ENCODE assay signal across 17 mouse cellular contexts in genomic region chr3:83589127-83589526, GRCm38 (mm10).
DNase-seq lines count a peak whose midpoint lies in the region; ATAC-seq and TF ChIP-seq lines count a peak whose summit lies in the region.
"Had no signal": no experiment of that assay in that cellular context is flagged by ENCODE, and none has a peak within 500 bp of the region (broad histone marks: within the 10 kb centered on the region; RNA-seq: fewer than 3 reads in every experiment).

No protein-coding gene starts in this region.

- no peak for DNase-seq in kidney, postnatal 4 days
- DNase-seq in R1 (ENCODE audit: low read depth, low spot score): peak; percentile 89
- DNase-seq in forebrain, embryonic 14.5 days (ENCODE audit: low spot score): peak; percentile 53
- DNase-seq in hindbrain, postnatal 0 days (ENCODE audit: low spot score): peak; percentile 7
- DNase-seq in urinary bladder, postnatal 36 days (ENCODE audit: low spot score in 2 of 2): no peak
- DNase-seq in kidney, postnatal 36 days: no peak
- DNase-seq: B cell, adult 2 months; cerebellum, adult 8-10 months; gastrocnemius, postnatal 14 days; heart, postnatal 4 days; left cerebral cortex, postnatal 4 days; lung, postnatal 10 days had no signal

- no peak for TF ChIP-seq CTCF in hindbrain, postnatal 0 days (IDR thresholded peaks at IDR 0.05; ENCODE audit: low read depth)

- H3K4me1 ChIP-seq in kidney, embryonic 16.5 days (ENCODE audit: insufficient read depth, low read length): peaks cover 5% of the 10 kb centered on the region; the same call in 1 of the 2 replicates
- peaks cover 4% of the 10 kb centered on the region; the same call in 1 of the 2 replicates for H3K4me1 ChIP-seq in forebrain, embryonic 14.5 days (ENCODE audit: control insufficient read depth, insufficient read depth, low read length)
- no peaks in the 10 kb centered on the region for H3K4me1 ChIP-seq in hindbrain, postnatal 0 days (ENCODE audit: insufficient read depth, low read length)
- H3K4me1 ChIP-seq in intestine, embryonic 15.5 days (replicated peaks): no peaks in the 10 kb centered on the region
- H3K4me1 ChIP-seq: heart, embryonic 10.5 days; liver, embryonic 12.5 days had no signal

- no peak overlapping the region for H3K27ac ChIP-seq in kidney, embryonic 16.5 days (ENCODE audit: low read length)
- no peak overlapping the region for H3K27ac ChIP-seq in forebrain, embryonic 14.5 days (ENCODE audit: low read depth, low read length)
- H3K27ac ChIP-seq in hindbrain, postnatal 0 days: no peak overlapping the region
- no peak overlapping the region for H3K27ac ChIP-seq in intestine, embryonic 15.5 days
- H3K27ac ChIP-seq: heart, embryonic 10.5 days; kidney, embryonic 15.5 days; liver, embryonic 12.5 days had no signal

- H3K4me2 ChIP-seq in kidney, embryonic 16.5 days (replicated peaks; ENCODE audit: low read depth, low read length): 0 out of 2 replicates have a peak overlapping the region, but pooled peaks have one; percentile 31
- H3K4me2 ChIP-seq in forebrain, embryonic 14.5 days (ENCODE audit: low read length): no peak overlapping the region
- H3K4me2 ChIP-seq in hindbrain, postnatal 0 days (ENCODE audit: low read depth, low read length): no peak overlapping the region
- no peak overlapping the region for H3K4me2 ChIP-seq in intestine, embryonic 15.5 days (replicated peaks)
- H3K4me2 ChIP-seq: kidney, embryonic 15.5 days; liver, embryonic 12.5 days had no signal

- H3K9ac ChIP-seq in kidney, embryonic 16.5 days (replicated peaks; ENCODE audit: low read length): no peak overlapping the region
- no peak overlapping the region for H3K9ac ChIP-seq in forebrain, embryonic 14.5 days (ENCODE audit: low read length)
- no peak overlapping the region for H3K9ac ChIP-seq in hindbrain, postnatal 0 days (replicated peaks; ENCODE audit: low read length)
- H3K9ac ChIP-seq in intestine, embryonic 15.5 days: no peak overlapping the region
- H3K9ac ChIP-seq: kidney, embryonic 15.5 days; liver, embryonic 12.5 days had no signal

- 0 out of 2 replicates have a peak, but pooled peaks cover 7% of the 10 kb centered on the region for H3K9me3 ChIP-seq in kidney, embryonic 16.5 days (ENCODE audit: low read length)
- no peaks in the 10 kb centered on the region for H3K9me3 ChIP-seq in forebrain, embryonic 14.5 days (replicated peaks; ENCODE audit: control insufficient read depth, low read length)
- H3K9me3 ChIP-seq in hindbrain, postnatal 0 days (ENCODE audit: low read length): 0 out of 2 replicates have a peak, but pooled peaks cover 2% of the 10 kb centered on the region
- H3K9me3 ChIP-seq in intestine, embryonic 15.5 days: no peaks in the 10 kb centered on the region
- H3K9me3 ChIP-seq: heart, embryonic 10.5 days; kidney, embryonic 15.5 days had no signal

- WGBS in kidney, embryonic 16.5 days: 29% methylated on average over 8 of the region's 8 CpGs
- WGBS in forebrain, embryonic 14.5 days: 12% methylated on average over 8 of the region's 8 CpGs
- 22% methylated on average over 8 of the region's 8 CpGs for WGBS in hindbrain, postnatal 0 days
- WGBS in intestine, embryonic 15.5 days: 50% methylated on average over 8 of the region's 8 CpGs

- H3K36me3 ChIP-seq in kidney, embryonic 16.5 days (ENCODE audit: insufficient read depth, low read length): no peaks in the 10 kb centered on the region
- H3K36me3 ChIP-seq in forebrain, embryonic 14.5 days (ENCODE audit: control insufficient read depth, insufficient read depth, low read length): no peaks in the 10 kb centered on the region
- H3K36me3 ChIP-seq in hindbrain, postnatal 0 days (ENCODE audit: insufficient read depth, low read length): no peaks in the 10 kb centered on the region
- H3K36me3 ChIP-seq in intestine, embryonic 15.5 days: no peaks in the 10 kb centered on the region
- H3K36me3 ChIP-seq: heart, embryonic 10.5 days; kidney, embryonic 15.5 days; liver, embryonic 12.5 days had no signal

- H3K27me3 ChIP-seq in kidney, embryonic 16.5 days (ENCODE audit: insufficient read depth, low read length): no peaks in the 10 kb centered on the region
- no peaks in the 10 kb centered on the region for H3K27me3 ChIP-seq in forebrain, embryonic 14.5 days (replicated peaks; ENCODE audit: control insufficient read depth, insufficient read depth, low read length)
- no peaks in the 10 kb centered on the region for H3K27me3 ChIP-seq in hindbrain, postnatal 0 days (ENCODE audit: insufficient read depth, low read length)
- H3K27me3 ChIP-seq in intestine, embryonic 15.5 days (replicated peaks): no peaks in the 10 kb centered on the region
- H3K27me3 ChIP-seq: kidney, embryonic 15.5 days; liver, embryonic 12.5 days had no signal

- no peak overlapping the region for H3K4me3 ChIP-seq in kidney, embryonic 16.5 days (ENCODE audit: low read length)
- H3K4me3 ChIP-seq in forebrain, embryonic 14.5 days (ENCODE audit: low read depth, low read length): no peak overlapping the region
- no peak overlapping the region for H3K4me3 ChIP-seq in hindbrain, postnatal 0 days (ENCODE audit: low read length)
- no peak overlapping the region for H3K4me3 ChIP-seq in intestine, embryonic 15.5 days (replicated peaks)
- H3K4me3 ChIP-seq: heart, embryonic 10.5 days; kidney, embryonic 15.5 days; liver, embryonic 12.5 days had no signal

- ATAC-seq in kidney, embryonic 16.5 days (ENCODE audit: low FRiP score, low TSS enrichment): peak; percentile 59; the same call in 1 of the 2 replicates
- ATAC-seq in forebrain, embryonic 14.5 days: peak; percentile 75
- ATAC-seq in hindbrain, postnatal 0 days: no peak
- no peak for ATAC-seq in intestine, embryonic 15.5 days
- ATAC-seq: liver, embryonic 12.5 days had no signal

Comparison
In these comparisons a context has a peak if more than half of its experiments do, and no peak if none do; other contexts are left out.
1. ATAC-seq: peak in kidney, embryonic 16.5 days (single experiment) and forebrain, embryonic 14.5 days (single experiment); none in hindbrain, postnatal 0 days (single experiment) and intestine, embryonic 15.5 days (single experiment).
2. DNase-seq: peak in R1 (single experiment), forebrain, embryonic 14.5 days (single experiment) and hindbrain, postnatal 0 days (single experiment); none in kidney, postnatal 4 days (0 of 2), urinary bladder, postnatal 36 days (0 of 2) and kidney, postnatal 36 days (0 of 2).